Mouse (Mus musculus): Measurements from ENCODE around the gene Gse1. TPM values are rescaled to one million over a fixed set of nuclear protein-coding genes. Genes with fewer than 3 reads are reported as not detected.

Gse1 gene
- polyA plus RNA-seq, 1 experiment from 2014 or later, result 31.3 TPM

DNA sequence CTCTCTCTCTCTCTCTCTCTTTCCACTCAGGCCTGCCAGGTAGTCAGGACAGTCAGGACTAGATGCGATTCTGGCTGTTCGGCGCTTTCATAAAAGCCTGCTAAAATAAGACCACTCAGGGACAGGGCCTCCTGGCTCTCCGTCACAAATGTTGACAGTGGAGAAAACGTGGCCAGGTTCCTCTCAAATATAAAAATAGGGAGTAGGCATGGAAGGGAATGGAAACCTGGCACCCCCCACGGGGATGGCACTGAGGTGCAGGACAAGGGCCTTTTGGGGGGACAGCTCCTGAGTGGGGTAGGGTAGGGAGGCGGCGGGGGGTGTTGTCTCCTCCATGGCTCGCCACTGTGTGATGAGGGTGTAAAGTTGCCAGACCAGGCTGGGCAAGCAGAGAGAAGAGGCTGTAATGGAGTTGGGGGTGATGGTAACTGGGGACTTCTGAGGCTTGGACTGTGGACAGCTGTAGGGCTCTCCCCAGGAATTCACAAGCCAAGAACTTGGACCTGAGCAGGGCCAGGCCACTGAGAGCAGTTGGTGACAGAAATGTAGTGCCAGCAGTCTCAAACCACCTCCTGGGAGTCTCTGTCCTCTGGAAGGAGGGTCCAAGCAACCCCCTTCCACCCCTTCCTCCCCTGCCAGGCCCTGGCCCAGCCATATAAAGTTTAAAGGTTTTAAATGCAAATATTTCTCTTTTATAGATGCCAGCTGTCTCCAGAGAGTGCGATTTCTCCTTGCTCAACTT is 303.7 kb downstream of the Gse1 start:
- H3K9me3 ChIP-seq, result no peaks in the 10 kb centered on the region
- H3K4me2 ChIP-seq (replicated peaks), result peak overlapping the region; percentile 27
- H3K4me3 ChIP-seq, result no peak overlapping the region
- H3K9ac ChIP-seq (replicated peaks), result no peak overlapping the region
- no peaks in the 10 kb centered on the region for H3K36me3 ChIP-seq
- H3K27me3 ChIP-seq, result no peaks in the 10 kb centered on the region
- 34% methylated on average over 10 of the region's 10 CpGs for WGBS
- ATAC-seq (replicated peaks), result peak; percentile 6; the same call in 1 of the 2 replicates
- peak overlapping the region; percentile 98 for H3K27ac ChIP-seq (replicated peaks)
- H3K4me1 ChIP-seq, result peaks cover 91% of the 10 kb centered on the region

DNA sequence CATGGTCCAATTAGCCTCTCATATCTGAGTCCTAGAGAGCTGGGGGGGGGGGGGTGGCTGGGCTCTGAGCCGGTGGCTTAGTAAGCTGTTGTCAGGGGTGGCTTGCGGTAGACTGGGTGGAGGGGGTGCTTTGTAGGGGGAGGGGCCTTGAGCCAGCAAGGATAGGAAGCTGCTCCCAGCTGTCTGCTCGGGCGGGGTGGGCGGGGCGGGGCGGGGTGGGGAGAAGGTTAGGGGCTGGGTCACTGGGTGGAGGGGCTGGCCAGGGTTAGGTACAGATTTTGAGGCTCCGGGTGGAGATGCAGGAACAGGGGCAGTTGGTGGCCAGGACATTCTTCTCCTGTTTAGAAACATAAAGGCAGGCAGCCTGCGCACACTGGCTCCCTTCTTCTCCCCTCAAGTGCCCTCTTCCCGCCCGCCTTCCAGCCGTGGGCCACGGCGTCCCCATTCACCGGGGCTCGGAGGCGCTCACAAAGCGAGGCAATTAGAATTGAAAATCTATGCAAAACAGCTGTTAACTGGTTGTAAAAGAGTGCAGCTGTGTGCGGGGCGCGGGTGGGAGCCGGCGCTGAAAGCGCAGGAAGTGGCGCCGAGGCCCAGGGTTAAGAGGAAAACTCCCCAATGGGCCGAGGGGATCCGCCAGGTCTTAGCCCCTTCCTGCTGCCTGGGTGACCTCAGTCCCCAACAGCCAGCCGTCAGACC is 304.4 kb downstream of the Gse1 start:
- Histone ChIP-seq H3K36me3 (no peaks in the 10 kb centered on the region), H3K4me3 (peak overlapping the region; percentile 12), H3K27me3 (no peaks in the 10 kb centered on the region), H3K9me3 (no peaks in the 10 kb centered on the region), H3K9ac (replicated peaks) (peak overlapping the region; percentile 31), H3K4me2 (replicated peaks) (peak overlapping the region; percentile 27), H3K27ac (replicated peaks) (peak overlapping the region; percentile 98), H3K4me1 (peaks cover 87% of the 10 kb centered on the region)
- 3% methylated on average over 29 of the region's 29 CpGs for WGBS
- ATAC-seq (replicated peaks), result peak; percentile 48

- H3K27ac ChIP-seq (replicated peaks), result peak overlapping the region; percentile 98
- no peaks in the 10 kb centered on the region for H3K9me3 ChIP-seq
- H3K4me2 ChIP-seq (replicated peaks), result peak overlapping the region; percentile 27
- no peaks in the 10 kb centered on the region for H3K36me3 ChIP-seq
- H3K4me1 ChIP-seq, result peaks cover 84% of the 10 kb centered on the region
- no peak for ATAC-seq (replicated peaks)
- H3K4me3 ChIP-seq, result peak overlapping the region; percentile 12; the same call in 1 of the 2 replicates
- 10% methylated on average over 3 of the region's 3 CpGs for WGBS
- no peaks in the 10 kb centered on the region for H3K27me3 ChIP-seq
- H3K9ac ChIP-seq (replicated peaks), result peak overlapping the region; percentile 31
These were observed 305.1 kb downstream of the Gse1 start for GRCm38 (mm10) chr8:120533380-120533779.

GRCm38 (mm10) chr8:120534080-120534479 is 305.8 kb downstream of the Gse1 start:
- peak overlapping the region; percentile 98 for H3K27ac ChIP-seq (replicated peaks)
- H3K4me2 ChIP-seq (replicated peaks), result 0 out of 2 replicates have a peak overlapping the region, but pooled peaks have one; percentile 99
- no peak overlapping the region for H3K4me3 ChIP-seq
- no peak for ATAC-seq (replicated peaks)
- H3K9me3 ChIP-seq, result no peaks in the 10 kb centered on the region
- H3K9ac ChIP-seq (replicated peaks), result 0 out of 2 replicates have a peak overlapping the region, but pooled peaks have one; percentile 23
- WGBS, result 40% methylated on average over 8 of the region's 8 CpGs
- peaks cover 84% of the 10 kb centered on the region for H3K4me1 ChIP-seq
- H3K36me3 ChIP-seq, result no peaks in the 10 kb centered on the region
- H3K27me3 ChIP-seq, result no peaks in the 10 kb centered on the region

DNA sequence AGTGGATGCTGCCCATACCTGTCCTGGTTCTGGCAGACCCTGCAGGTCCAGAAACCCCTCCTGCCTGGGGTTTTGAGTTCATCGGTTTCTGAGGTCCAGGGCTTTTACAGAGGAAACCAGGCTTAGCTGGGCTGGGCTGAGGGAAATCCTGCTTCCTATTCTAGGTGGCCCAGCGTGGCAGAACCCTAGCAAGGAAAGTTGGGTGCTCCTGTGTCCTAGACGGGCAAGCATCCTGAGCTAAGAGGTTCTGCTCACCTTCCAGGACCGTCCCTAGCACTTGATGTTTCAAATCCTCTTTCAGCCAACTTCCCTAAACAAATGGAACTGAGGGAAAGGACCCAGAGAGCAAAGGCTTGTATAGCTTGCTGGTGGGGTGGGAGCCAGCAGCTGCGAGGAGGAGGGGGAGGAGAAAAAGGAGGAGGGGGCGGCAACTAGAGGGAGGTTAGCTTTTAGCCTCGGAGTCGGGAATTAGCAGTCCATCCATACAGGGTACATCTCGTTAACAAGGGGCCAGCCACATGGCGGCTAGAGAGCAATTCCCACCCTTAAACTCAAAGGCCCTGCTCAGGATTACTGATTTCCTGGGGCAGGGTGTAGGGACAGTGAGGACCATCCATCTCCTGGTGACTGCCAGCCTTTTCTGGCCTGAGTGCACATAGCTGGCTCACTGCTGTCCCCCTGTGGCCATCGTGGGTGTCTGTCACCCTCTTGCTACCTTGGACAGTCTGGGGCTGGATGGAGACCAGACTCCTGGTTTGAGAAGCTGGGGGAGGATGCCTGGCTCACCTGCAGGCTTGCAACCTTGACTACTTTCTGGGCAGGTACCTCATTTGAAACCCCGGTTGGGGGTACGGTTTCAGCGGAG is 306.5 kb downstream of the Gse1 start:
- peaks cover 87% of the 10 kb centered on the region for H3K4me1 ChIP-seq
- peak overlapping the region; percentile 23 for H3K9ac ChIP-seq (replicated peaks)

DNA sequence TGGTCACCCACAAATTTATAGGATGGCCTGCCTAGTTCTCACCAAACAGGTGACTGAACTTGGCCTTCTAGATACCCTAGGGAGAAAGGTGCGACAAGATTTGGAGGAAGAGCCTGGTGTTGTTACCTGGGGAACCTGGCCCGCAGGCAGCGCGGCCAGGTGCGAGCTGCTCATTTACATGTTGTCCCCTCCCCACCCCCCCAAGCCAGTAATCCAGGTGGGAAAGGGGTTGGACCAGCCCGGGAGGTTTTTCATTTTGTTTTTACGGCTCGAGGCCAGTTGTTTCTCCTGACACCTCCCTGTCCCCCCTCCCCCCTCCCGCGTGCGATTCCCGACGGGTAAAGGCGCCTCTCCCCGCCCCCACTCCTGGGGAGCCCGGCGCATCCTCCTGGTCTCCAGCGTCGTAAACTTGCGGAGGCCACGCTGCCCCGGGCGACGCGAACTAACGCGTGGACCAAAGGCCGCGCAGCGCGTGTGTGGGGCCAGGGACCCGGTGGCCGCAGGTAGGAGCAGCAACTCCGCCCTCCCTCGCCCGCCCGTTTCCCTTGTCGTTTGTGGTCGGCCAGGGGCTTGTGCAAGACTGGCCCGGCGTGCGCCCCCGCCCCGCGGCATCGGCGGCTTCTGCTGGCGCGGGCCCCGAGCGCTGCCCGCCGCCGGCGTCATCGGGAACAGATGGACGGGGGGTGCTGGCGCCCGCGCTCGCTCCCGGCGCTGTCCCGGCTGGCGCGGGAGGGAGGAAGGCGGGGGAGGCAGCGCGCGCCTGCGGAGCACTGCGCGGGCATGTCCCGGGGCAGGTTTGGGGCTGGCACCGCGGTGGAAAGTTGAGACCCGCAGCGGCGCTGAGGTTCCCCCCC is 307.4 kb downstream of the Gse1 start:
- Histone ChIP-seq H3K4me3 (peak overlapping the region; percentile 78), H3K4me1 (peaks cover 90% of the 10 kb centered on the region), H3K9me3 (no peaks in the 10 kb centered on the region), H3K36me3 (no peaks in the 10 kb centered on the region), H3K4me2 (replicated peaks) (peak overlapping the region; percentile 99), H3K9ac (replicated peaks) (peak overlapping the region; percentile 65), H3K27me3 (no peaks in the 10 kb centered on the region), H3K27ac (replicated peaks) (peak overlapping the region; percentile 98)
- whole genome bisulfite sequencing, result under 1% methylated on average over 76 of the region's 79 CpGs
- 0 out of 2 replicates have a peak, but pooled peaks have one; percentile 6 for ATAC-seq (replicated peaks)

More for the DNA sequence above, 306.5 kb downstream of the Gse1 start:
- 12% methylated on average over 14 of the region's 14 CpGs for WGBS
- peak; percentile 36 for ATAC-seq (replicated peaks)
- peak overlapping the region; percentile 98 for H3K27ac ChIP-seq (replicated peaks)
- no peaks in the 10 kb centered on the region for H3K27me3 ChIP-seq
- no peaks in the 10 kb centered on the region for H3K36me3 ChIP-seq
- H3K9me3 ChIP-seq, result no peaks in the 10 kb centered on the region
- peak overlapping the region; percentile 78; the same call in 1 of the 2 replicates for H3K4me3 ChIP-seq
- peak overlapping the region; percentile 99 for H3K4me2 ChIP-seq (replicated peaks)

DNA sequence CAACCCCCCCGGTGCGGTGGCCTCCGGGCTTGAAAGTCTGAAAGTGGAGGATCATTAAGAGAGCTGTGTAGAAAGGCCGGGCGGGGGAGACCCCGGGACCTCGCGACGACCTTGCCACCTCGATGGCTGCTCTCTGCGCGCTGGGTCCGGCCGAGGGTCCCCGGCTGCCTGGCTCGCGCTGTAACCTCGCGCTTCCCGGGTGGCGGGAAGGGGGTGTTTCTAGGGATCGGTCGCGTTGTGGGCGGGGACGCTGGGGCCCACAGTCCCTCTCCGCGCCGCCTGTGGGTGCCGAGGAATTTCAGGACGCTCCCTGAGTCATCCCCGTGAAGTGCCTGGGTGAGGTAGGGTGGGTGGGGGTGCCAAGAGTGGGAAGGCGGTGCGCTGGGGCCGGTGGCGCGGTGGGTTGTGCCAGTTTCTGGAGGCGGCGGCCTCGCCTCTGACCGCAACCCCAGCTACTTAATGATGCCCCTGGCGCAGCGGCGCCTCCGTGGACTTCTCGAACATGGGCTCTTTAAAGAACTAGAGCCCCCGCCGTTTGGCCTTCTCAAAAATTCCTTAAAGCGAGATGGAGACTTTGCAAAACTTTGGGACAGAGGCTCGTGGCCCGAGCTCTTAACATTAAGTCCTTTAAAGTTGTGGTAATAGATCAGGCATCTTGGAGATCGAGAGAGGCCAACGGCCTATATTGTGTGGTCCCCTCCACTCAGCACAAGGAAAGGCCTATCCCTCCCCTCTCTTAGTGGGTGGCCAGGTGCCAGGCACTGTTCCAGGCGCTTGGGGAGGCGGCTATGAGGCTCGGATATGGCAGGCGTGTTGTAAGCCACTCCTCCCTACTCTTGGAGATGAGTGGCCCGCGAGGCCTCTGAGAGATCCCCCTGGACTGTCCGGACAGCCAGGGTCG is 308.3 kb downstream of the Gse1 start:
- peak overlapping the region; percentile 65 for H3K9ac ChIP-seq (replicated peaks)
- peak overlapping the region; percentile 98 for H3K27ac ChIP-seq (replicated peaks)
- peak overlapping the region; percentile 99 for H3K4me2 ChIP-seq (replicated peaks)
- 0 out of 2 replicates have a peak, but pooled peaks have one; percentile 18 for ATAC-seq (replicated peaks)
- no peaks in the 10 kb centered on the region for H3K9me3 ChIP-seq
- WGBS, result under 1% methylated on average over 61 of the region's 61 CpGs
- H3K27me3 ChIP-seq, result no peaks in the 10 kb centered on the region
- peaks cover 92% of the 10 kb centered on the region for H3K4me1 ChIP-seq
- H3K4me3 ChIP-seq, result peak overlapping the region; percentile 78
- no peaks in the 10 kb centered on the region for H3K36me3 ChIP-seq

DNA sequence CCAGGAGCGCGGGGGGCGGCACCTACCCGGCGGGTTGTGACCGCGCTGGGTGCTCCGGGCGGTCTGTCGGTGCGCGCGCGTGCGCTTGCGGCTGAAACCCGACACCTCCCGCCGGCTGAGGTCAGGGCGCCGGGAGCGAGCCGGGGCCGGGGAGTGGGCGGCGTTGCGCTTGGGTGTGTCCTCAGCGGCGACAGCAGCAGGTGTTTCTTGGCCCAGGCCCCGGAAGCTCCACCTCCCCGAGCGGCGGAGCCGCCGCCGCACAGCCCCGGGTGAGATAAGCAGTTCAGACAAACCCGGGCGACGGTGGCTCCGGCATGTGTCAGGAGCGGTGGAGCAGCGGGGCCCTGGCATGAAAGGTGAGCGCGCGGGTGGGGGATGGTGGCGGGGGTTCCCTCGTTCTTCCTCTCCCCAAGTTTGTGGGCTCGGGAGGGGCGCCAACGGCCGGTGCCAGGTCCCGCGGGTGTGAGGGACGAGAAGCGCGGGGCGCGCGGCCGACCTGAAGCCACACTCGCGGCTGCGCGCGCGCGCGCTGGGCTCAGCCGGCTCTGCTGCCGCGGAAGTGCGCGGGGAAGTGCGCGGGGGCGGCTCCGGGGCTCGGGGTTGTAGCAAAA is 309.1 kb downstream of the Gse1 start:
- H3K27me3 ChIP-seq, result no peaks in the 10 kb centered on the region
- H3K36me3 ChIP-seq, result no peaks in the 10 kb centered on the region
- peak overlapping the region; percentile 98 for H3K27ac ChIP-seq (replicated peaks)
- H3K9me3 ChIP-seq, result no peaks in the 10 kb centered on the region
- peak; percentile 23 for ATAC-seq (replicated peaks)
- peaks cover 91% of the 10 kb centered on the region for H3K4me1 ChIP-seq
- H3K4me3 ChIP-seq, result peak overlapping the region; percentile 78
- H3K4me2 ChIP-seq (replicated peaks), result peak overlapping the region; percentile 99
- 1% methylated on average over 77 of the region's 79 CpGs for WGBS
- peak overlapping the region; percentile 65 for H3K9ac ChIP-seq (replicated peaks)

DNA sequence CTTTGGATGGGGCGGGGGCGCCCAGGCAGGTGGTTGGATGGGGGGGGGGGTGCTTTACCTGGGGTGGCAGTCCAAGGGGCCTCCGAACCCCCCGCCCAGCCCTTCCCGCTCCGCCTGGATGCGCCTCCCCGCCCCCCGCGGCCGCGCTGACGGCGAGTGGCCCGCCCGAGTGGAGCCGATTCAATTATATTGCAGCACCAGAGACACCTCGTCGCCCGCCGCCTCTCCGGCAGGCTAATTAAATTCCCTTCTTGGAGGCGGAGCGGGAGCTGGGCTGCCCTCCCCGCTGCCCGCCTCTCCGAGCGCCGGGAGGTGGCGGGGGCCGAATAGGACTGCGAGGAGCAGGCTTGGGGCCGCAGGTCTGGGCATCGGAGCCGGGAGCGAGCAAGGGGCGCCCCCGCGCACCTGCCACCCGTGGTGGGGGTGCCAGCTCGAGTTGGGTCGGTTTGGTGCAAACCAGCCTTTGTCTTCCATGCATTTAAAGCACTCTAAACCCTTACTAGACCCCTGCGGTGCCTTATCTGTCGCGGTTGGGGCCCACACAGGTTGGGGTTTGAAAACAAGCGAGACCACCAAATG is 309.7 kb downstream of the Gse1 start:
- Histone ChIP-seq H3K36me3 (no peaks in the 10 kb centered on the region), H3K27me3 (no peaks in the 10 kb centered on the region), H3K4me2 (replicated peaks) (peak overlapping the region; percentile 99), H3K9ac (replicated peaks) (peak overlapping the region; percentile 65), H3K9me3 (no peaks in the 10 kb centered on the region), H3K4me1 (peaks cover 91% of the 10 kb centered on the region), H3K27ac (replicated peaks) (peak overlapping the region; percentile 98), H3K4me3 (peak overlapping the region; percentile 78)
- ATAC-seq (replicated peaks), result peak; percentile 33
- under 1% methylated on average over 39 of the region's 46 CpGs for WGBS

All from forebrain, embryonic 15.5 days (tissue).